Mouse (Mus musculus): ENCODE results near the gene Tcap.
A peak's percentile ranks its signal among the peaks of the same experiment; 100 is the strongest.

Tcap gene

GRCm38 (mm10) chr11:98355732-98356299 lies 27.8 kb upstream of the Tcap start:
- peak in 1 of 2 experiments; percentile 37 for DNase-seq

DNA sequence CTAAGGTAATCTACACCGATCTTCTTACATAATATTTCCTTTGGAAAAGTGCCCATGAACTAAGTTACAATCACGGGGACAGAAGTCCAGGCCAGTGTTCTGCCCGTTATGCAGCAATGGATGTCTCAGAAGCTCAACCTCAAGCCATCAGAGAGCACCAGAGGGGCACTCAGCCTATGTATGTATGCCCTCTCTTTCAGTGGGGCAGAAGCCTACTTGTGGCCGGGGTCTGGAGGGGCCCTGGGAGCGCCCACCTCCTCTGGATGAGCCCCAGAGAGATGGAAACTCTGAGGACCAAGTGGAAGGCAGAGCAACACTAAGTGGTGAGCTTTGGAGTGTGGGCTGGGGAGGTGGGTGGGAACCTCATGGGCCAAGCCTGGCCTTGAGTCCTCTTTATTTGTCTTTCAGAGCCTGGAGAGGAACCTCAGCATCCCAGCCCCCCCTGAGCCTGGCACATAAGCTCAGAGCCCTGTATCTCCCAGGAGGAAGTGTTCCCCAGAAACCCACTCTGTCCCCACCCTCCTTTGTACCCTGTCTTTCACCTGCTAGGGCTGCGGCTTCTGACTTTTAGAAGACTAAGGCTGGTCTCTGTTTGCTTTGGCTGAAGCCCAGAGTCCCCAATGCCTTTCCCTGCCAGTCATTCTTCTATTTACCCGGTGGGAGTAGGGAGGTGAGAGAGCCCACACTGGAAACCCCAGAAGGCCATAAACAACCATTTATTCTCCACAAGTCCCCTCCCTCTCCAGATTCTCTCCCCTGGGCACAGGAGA lies 26.8 kb upstream of the Tcap start:
- no peak for DNase-seq

- DNase-seq: no peak
These were observed 26.0 kb upstream of the Tcap start for GRCm38 (mm10) chr11:98357396-98358160.

DNA sequence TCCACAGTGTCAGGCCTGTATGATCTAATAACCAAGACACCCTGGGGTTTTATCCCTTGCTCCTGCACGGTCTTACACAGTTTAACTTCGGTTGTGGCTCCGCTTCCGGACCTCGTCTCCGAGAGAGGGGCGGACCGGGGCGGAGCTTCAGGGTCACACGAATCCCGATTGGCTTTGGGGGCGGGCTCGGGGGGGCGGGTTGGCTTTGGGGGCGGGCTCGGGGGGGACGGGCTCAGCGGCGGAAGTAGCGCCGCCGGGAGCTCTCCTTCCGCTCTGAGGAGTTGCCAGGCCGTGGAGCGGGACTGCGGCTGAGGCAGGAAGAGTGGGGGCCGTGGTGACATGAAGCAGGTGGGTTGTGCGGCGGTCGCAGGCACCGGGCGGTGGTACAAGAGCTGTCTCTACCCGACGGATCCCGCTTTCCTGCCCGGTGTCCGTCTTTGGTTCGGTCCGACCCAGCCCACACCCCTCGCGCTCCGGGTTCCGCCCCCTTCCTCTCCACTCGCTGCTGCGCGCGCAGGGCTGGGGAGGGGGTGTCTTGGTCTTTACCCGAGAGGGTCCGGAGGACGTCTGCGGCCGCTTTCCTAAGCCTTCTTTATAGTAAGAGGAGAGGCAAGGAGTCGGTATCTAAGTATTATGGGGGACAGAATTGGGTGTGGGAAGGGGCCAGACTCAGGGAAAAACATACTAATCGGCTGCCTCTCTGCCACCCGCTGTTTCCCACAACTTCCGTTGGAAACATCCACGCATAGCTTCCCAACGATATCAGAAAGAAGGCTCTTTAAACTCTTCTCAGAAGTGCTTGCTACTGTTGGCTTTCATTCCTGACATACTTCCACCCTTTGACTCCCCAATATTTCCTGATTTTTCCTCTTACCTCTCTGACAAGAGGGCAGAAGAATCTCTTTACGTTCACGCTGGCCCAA lies 25.2 kb upstream of the Tcap start, which contains the start of gene Stard3:
Stard3 (plus strand) TSS at position 208 of the 923 bp plus-strand sequence.
- DNase-seq: peak; percentile 81 to 91

- DNase-seq: no peak
These were observed 22.6 kb upstream of the Tcap start for GRCm38 (mm10) chr11:98360866-98361521.

DNA sequence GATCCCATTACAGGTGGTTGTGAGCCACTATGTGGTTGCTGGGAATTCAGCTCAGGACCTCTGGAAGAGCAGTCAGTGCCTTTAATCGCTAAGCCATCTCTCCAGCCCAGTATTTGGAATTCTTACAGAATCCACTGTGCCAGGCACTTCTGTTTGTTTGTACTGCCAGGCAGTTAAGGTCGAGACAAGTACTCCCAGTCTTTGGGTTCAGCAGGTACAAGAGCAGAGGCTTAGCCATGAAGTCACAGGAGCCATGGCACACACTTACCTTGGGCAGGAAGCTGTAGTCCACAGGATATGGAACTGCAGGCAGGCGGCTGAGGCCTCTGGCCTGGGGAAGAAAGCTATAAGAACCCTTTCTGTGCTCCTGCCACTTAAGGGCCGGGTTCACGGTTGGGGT lies 19.8 kb upstream of the Tcap start:
- no peak for DNase-seq

GRCm38 (mm10) chr11:98364410-98364809 lies 19.2 kb upstream of the Tcap start:
- no peak for DNase-seq

DNA sequence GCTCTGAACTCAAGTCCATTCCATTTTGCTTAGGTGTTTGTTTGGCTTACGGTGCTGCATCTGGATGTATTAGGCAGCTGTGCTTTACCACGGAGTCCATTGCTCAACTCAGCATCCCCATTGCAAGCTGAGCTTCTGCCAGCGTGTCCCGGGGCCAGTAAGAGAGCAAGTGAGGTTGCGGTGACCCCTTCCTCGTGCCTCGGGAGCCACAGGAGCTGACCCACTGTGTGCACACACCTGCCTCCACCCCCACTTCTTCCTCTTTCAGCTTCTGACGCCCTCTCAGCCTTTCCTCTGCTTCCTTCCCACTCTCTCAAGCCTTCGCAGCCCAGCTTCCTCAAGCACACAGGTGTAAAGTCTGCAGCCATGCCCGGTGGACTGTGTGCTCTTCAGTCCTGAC lies 17.3 kb upstream of the Tcap start:
- DNase-seq: no peak

- no peak for DNase-seq
These were observed 16.3 kb upstream of the Tcap start for GRCm38 (mm10) chr11:98367171-98367862.

- DNase-seq: no peak
These were observed 15.8 kb upstream of the Tcap start for GRCm38 (mm10) chr11:98367863-98368186.

- no peak for DNase-seq
These were observed 14.3 kb upstream of the Tcap start for GRCm38 (mm10) chr11:98369337-98369736.

DNA sequence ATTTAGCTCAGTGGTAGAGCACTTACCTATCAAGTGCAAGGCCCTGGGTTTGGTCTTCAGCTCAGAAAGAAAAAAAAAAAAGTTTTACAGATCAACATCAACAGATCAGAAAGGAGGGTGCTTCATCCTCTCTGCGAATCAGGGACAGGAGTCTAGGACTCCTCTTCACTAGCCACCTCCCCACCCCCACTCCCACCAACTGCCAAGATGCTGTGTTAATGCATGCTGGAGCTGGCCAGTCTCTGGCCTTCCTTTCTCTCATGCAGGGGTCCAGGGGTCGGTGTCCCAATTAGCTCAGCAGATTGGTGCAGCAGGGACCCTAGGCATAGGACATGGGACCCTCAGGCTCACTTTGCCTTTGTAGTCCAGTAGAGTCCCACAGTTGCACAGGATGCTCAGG lies 13.0 kb upstream of the Tcap start:
- no peak for DNase-seq

DNA sequence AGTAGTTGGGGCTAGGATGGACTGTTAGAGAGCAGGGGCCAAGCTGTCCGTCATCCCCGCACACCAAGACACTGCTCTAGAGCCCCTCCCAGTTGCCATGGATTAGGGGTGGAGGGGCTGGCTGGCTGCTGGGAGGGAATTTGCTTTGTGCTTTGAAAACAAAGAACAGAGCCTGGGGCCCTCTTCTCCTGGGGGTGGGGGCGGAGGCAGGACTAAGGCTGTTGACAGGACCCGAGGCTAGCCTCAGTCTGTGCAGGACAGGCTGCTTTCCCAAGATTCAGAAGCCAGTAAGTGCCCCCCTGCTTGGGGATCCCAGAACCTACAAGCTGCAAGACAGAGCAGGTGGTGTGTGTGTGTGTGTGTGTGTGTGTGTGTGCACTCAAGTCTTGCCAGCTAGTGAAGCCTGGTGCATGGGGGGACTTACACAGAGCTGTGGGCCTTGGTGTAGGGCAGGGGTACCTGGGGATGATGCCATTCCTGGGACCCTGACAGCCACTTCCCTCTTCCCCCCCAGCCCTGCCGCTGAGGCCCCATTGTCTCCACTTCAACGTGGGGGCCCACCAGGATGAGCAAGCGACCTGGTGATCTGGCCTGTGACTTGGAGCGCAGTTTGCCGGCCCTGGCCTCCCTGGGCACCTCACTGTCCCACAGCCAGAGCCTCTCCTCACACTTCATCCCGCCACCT lies 11.9 kb upstream of the Tcap start:
- DNase-seq: no peak

DNA sequence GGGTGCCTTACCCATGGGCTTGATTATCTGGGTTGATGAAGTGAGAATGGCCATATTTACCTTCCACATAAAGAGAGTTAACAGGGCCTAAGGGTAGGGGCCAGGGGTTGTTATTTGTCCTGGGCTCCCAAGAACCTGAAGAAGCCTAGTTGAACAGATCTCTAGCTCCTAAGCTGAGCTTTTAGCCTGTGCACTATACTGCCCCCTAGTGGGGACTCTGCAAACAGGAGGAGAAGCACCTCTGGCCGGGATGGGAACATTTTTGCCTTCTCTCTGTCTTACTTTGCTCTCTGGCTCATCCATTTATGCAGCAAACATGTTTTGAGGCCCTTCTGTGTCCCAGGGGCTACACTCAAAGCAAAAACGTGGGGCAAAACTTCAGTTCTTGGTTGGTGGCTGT lies 11.2 kb upstream of the Tcap start:
- DNase-seq: peak in 1 of 2 experiments; percentile 48

DNA sequence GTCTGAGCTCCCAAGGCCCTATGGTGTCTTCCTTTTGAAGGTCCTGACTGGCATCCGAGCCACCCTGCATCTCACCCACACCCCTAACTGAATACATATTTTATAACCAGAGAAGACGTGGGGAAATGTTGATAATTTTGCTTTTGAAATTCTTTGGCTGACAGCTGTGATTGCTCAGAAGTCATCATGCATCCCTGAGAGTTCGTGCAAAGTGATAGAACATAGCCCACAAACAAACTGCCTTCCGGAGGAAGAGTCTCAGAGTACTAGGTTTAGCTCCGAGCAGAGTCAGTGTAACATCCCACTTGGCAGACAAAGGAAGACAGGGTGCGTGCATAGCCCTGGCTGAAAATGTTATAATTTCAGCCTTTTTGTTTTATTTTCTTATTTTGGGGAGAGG lies 10.4 kb upstream of the Tcap start:
- no peak for DNase-seq

DNA sequence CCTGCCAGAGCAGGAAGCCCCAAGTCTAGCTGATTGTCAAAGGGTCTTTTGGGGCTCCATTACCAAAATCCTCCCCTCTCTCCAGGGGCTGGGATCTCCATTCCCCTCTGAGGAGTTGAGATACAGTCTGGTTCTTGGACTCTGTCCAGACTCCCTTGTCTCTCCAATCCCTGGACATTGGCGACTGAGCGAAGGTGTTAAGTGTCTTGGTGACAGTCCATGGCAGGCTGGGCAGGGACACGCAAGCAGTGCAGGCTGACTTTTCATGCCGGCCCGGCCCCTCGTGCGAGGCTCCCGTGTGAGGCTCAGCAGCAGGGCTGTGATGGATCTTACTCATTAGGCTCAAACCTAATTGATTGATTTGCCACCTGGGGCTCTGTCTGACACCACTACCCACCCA lies 9.3 kb upstream of the Tcap start:
- no peak for DNase-seq

- DNase-seq: no peak
These were observed 6.9 kb upstream of the Tcap start for GRCm38 (mm10) chr11:98376756-98377155.

DNA sequence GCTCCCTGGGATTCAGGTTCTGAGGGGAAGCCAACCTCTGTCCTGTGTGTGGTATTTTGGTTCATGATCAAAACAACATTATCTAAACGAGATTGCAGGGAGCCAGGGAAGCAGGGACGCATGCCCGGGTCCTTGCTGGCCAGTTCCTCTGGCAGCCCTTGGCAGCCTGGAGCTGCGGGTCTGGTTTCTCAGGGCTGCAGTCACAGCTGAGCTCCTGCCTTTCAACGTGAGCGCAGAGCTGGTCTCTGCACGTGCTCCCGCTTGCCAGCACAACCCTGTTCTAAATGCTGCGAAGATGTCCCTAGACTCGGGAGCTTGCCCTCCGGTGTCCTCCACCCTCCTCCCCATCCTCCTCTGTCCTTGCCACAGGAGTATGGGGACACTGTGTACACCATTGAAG lies 5.8 kb upstream of the Tcap start:
- DNase-seq: no peak

DNA sequence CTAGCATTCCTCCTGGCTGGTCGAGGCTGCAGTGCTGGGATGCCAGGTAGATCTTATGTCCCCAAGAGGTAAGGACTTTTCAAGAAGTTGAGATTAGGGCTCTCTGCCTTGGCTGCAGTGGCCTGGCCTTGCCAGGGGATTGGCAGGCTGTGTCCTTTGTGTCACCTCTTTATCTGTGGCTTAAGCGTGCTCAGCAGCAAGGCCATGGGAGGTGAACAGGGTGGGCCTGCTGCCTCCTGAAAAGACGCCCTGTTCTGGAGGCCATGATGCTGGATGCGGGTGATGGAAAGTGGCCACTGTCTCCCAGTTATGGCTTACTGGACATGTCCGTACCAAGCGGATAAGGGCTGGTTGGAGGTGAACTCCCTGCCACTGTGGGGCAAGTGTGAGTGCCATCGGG lies 4.2 kb upstream of the Tcap start:
- no peak for DNase-seq

DNA sequence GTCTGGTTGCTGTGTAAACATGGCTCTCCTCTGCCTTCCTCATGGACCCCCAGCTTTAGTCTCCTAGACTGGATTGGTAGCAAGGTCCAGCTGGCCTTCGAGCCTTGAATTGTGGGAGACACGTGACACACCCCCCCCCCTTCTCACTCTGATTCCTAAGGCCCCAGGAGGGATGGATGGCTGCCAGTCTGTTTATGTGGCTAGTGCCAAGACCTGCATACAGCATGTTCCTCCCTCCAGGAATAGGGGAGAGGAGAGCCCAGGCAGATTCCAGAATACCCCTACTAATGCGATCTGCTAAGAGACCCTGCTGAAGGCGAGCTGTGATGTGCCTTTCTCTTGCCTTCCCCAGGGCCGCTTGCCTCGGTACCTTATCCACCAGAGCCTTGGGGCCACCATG lies 3.5 kb upstream of the Tcap start:
- no peak for DNase-seq

GRCm38 (mm10) chr11:98381651-98382050 lies 2.0 kb upstream of the Tcap start:
- no peak for DNase-seq

Data from spleen, adult 18-20 months (tissue).